Mouse (Mus musculus): Measurements from ENCODE around the gene Ltbp2. TPM values are rescaled to one million over a fixed set of nuclear protein-coding genes. Genes with fewer than 3 reads are reported as not detected.

Ltbp2 gene
- 0.23 and 0.24 TPM in 2 replicates for polyA plus RNA-seq (2012; rRNA removed)

GRCm38 (mm10) chr12:84876481-84877121 is at the start of gene Ltbp2:
Ltbp2 (minus strand) TSS chr12:84876532.

GRCm38 (mm10) chr12:84772726-84773441 is 103.4 kb downstream of the Ltbp2 start, which contains the start of the genes Npc2 and Isca2:
Npc2 (minus strand) TSS chr12:84773152.
Isca2 (plus strand) TSS chr12:84773251.

Other genes starting within 250 kb of the Ltbp2 start
- gene Vrtn, start 235.5 kb downstream of the Ltbp2 start, polyA plus RNA-seq (2012; rRNA removed): not detected in 2 replicates
- 0.03 TPM in 2 replicates for gene Syndig1l, start 177.7 kb downstream of the Ltbp2 start, polyA plus RNA-seq (2012; rRNA removed)
- gene Npc2, start 103.4 kb downstream of the Ltbp2 start, polyA plus RNA-seq (2012; rRNA removed): 21.2 and 25.6 TPM in 2 replicates
- 49.8 and 62.1 TPM in 2 replicates for gene Isca2, start 103.3 kb downstream of the Ltbp2 start, polyA plus RNA-seq (2012; rRNA removed)
- gene Fcf1, start 94.4 kb upstream of the Ltbp2 start, polyA plus RNA-seq (2012; rRNA removed): 98.4 and 99.3 TPM in 2 replicates
- gene Arel1, start 94.4 kb upstream of the Ltbp2 start, polyA plus RNA-seq (2012; rRNA removed): 14.9 and 16.6 TPM in 2 replicates
- 9.4 and 10.5 TPM in 2 replicates for gene Ylpm1, start 119.8 kb upstream of the Ltbp2 start, polyA plus RNA-seq (2012; rRNA removed)
- 1.2 and 1.5 TPM in 2 replicates for gene Prox2, start 234.2 kb upstream of the Ltbp2 start, polyA plus RNA-seq (2012; rRNA removed)
- gene Dlst, start 234.3 kb upstream of the Ltbp2 start, polyA plus RNA-seq (2012; rRNA removed): 75.3 and 82.3 TPM in 2 replicates

All from liver, embryonic 14 days (tissue).